Mouse (Mus musculus) lung, embryonic 16.5 days (tissue): ENCODE results near the gene Stxbp3. TPM values are rescaled to one million over a fixed set of nuclear protein-coding genes. Genes with fewer than 3 reads are reported as not detected.
"Not testable (repeated sequence)": the region's sequence is repeated elsewhere in the genome, so short reads cannot be mapped to it uniquely, and the experiment has no call there.

ENCODE experiments used
- ATAC-seq: fragments of 200-750 bp; cut with Nextera tagmentation; 2 replicates; pipeline ENCODE4 v1.8.0; 2017; ENCODE audit warnings: low read depth, mild to moderate bottlenecking, moderate library complexity
- H3K27ac ChIP-seq: fragments of 300-500 bp; sonication (generic); 2 replicates; pipeline ENCODE4 v1.5.1; 2014; ENCODE audit warnings: mild to moderate bottlenecking, control low read depth, low read length
- H3K27me3 ChIP-seq: fragments of 300-500 bp; sonication (generic); 2 replicates; pipeline ENCODE4 v1.6.1; 2014; ENCODE audit warnings: low read depth, low read length, mixed read lengths; ENCODE audit not compliant: control insufficient read depth, insufficient read depth
- H3K36me3 ChIP-seq: fragments of 300-500 bp; sonication (generic); 2 replicates; pipeline ENCODE4 v1.6.1; 2014; ENCODE audit warnings: low read length; ENCODE audit not compliant: control insufficient read depth, insufficient read depth
- H3K4me1 ChIP-seq: fragments of 300-500 bp; sonication (generic); replicated peaks from 2 replicates; pipeline ENCODE4 v1.6.1; 2014; ENCODE audit warnings: low read length, mixed read lengths; ENCODE audit not compliant: control insufficient read depth, insufficient read depth
- H3K4me2 ChIP-seq: fragments of 300-500 bp; sonication (generic); 2 replicates; pipeline ENCODE4 v1.6.1; 2014; ENCODE audit warnings: low read depth, low read length, control low read depth
- H3K4me3 ChIP-seq: fragments of 300-500 bp; sonication (generic); 2 replicates; pipeline ENCODE4 v1.5.1; 2014; ENCODE audit warnings: mild to moderate bottlenecking, low read length, control low read depth
- H3K9ac ChIP-seq: fragments of 300-500 bp; sonication (generic); 2 replicates; pipeline ENCODE4 v1.6.1; 2014; ENCODE audit warnings: low read length, control low read depth
- H3K9me3 ChIP-seq: fragments of 300-500 bp; sonication (generic); 2 replicates; pipeline ENCODE4 v1.6.1; 2016; ENCODE audit warnings: low read length; ENCODE audit not compliant: control insufficient read depth
- WGBS: fragments of 180-500 bp; shearing (Covaris S2); extraction: QIAGEN DNeasy Blood & Tissue Kit; methylation state at CpG from one replicate; pipeline ENCODE4 v1.1.7; 2014; 5-methylcytosine and 5-hydroxymethylcytosine counted together
- polyA plus RNA-seq: library from polyadenylated mRNA; unstranded; fragments of >200 nt; fragmentation: Nextera tagmentation; extraction: Ambion mirVana; gene quantifications from 2 replicates; pipeline ENCODE4 v1.2.1, GENCODE M21; 2015

Stxbp3 gene
- polyA plus RNA-seq, 1 experiment from 2014 or later: 50.7 TPM

DNA sequence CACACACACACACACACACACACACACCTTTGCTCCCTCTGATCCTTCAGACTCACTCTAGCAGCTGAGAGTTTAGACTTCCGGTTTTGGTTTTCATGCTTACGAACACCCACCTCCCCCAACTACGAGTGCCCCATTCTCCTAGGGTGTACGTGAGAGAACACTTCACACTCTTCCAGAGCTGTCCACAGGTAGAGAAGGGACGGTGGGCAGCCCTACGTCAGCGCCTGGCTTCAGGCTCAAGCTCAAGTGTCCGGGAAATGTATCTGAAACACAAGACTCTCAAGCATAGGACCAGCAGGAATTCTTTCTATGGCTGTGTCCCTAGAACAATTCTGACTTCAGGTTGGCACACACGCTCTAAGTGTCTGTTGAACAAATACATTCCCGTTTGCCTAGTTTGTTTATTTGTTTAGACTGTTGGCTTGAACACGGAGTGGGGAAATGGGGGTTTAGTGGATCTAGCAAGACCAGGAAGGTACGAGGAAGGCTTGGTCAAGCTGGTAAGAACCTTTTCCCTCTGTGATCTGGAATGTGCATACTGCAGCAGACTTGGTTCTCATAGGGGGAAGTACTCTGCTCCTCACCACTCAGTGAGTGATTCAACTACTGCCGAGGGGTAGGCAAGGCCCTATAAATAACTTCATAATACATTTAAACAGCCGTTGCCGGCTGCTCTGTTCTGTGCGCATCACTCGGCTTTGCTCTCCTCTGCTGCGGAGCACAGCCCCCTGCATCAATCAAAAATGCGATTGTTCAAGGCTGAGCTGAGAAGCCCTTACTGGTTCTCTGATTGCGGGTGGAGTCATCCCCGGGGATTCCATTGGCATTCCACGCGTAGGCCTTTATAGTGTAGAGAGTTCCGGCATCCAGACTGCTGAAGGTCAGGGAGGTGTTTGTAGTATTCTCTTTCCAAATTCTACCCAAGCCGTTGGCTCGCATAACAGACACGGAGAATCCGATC, 40.5 kb upstream of the Stxbp3 start:
- no peaks in the 10 kb centered on the region for H3K9me3 ChIP-seq
- peaks cover 19% of the 10 kb centered on the region for H3K4me1 ChIP-seq
- 0 out of 2 replicates have a peak overlapping the region, but pooled peaks have one; percentile 15 for H3K4me3 ChIP-seq
- H3K27me3 ChIP-seq: no peaks in the 10 kb centered on the region
- peak overlapping the region; percentile 46 for H3K4me2 ChIP-seq
- no peaks in the 10 kb centered on the region for H3K36me3 ChIP-seq
- WGBS: 26% methylated on average over 28 of the region's 28 CpGs
- H3K27ac ChIP-seq: peak overlapping the region; percentile 86
- ATAC-seq: peak; percentile 83
- peak overlapping the region; percentile 43 for H3K9ac ChIP-seq

- Histone ChIP-seq H3K27ac (no peak overlapping the region), H3K9ac (no peak overlapping the region), H3K36me3 (no peaks in the 10 kb centered on the region), H3K4me3 (no peak overlapping the region), H3K27me3 (no peaks in the 10 kb centered on the region), H3K4me2 (no peak overlapping the region), H3K4me1 (peaks cover 19% of the 10 kb centered on the region), H3K9me3 (no peaks in the 10 kb centered on the region)
- WGBS: 53% methylated on average over 5 of the region's 5 CpGs
- ATAC-seq: no peak
Observed at GRCm38 (mm10) chr3:108879836-108880435, 39.6 kb upstream of the Stxbp3 start.

- WGBS: 23% methylated on average over 2 of the region's 2 CpGs
- Histone ChIP-seq H3K4me2 (no peak overlapping the region), H3K27ac (no peak overlapping the region), H3K4me3 (no peak overlapping the region), H3K9ac (no peak overlapping the region), H3K4me1 (peaks cover 19% of the 10 kb centered on the region), H3K9me3 (no peaks in the 10 kb centered on the region), H3K36me3 (no peaks in the 10 kb centered on the region), H3K27me3 (no peaks in the 10 kb centered on the region)
- ATAC-seq: peak; percentile 27
Observed at GRCm38 (mm10) chr3:108879129-108879528, 38.8 kb upstream of the Stxbp3 start.

DNA sequence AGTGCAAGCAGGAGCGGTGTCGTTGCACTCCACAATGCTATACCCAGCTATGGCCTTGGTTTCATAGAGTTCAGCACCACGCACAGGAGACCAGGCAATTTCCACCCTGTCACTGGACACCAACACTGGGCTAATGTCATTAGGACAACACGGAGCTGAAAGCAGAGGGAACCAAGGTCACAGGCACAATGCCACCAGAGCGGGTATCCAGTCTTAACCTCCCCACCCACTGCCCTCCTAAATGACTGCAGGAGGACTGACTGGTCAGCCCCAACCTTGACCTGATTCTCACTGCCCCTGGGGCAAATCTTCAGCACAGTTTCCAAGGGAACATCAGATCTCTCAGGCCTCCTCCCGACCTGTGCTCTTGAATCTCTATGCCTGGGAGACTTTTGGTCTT, 30.3 kb upstream of the Stxbp3 start:
- WGBS: 76% methylated on average over 6 of the region's 6 CpGs
- H3K9me3 ChIP-seq: no peaks in the 10 kb centered on the region
- H3K27ac ChIP-seq: no peak overlapping the region
- no peaks in the 10 kb centered on the region for H3K36me3 ChIP-seq
- no peaks in the 10 kb centered on the region for H3K4me1 ChIP-seq
- no peak overlapping the region for H3K4me2 ChIP-seq
- no peak overlapping the region for H3K9ac ChIP-seq
- no peak for ATAC-seq
- no peak overlapping the region for H3K4me3 ChIP-seq
- H3K27me3 ChIP-seq: no peaks in the 10 kb centered on the region

- Histone ChIP-seq H3K27ac (no peak overlapping the region), H3K4me1 (no peaks in the 10 kb centered on the region), H3K27me3 (no peaks in the 10 kb centered on the region), H3K9me3 (no peaks in the 10 kb centered on the region), H3K9ac (no peak overlapping the region), H3K4me2 (no peak overlapping the region), H3K4me3 (no peak overlapping the region), H3K36me3 (no peaks in the 10 kb centered on the region)
- 88% methylated on average over 3 of the region's 3 CpGs for whole genome bisulfite sequencing
- no peak for ATAC-seq
Observed at GRCm38 (mm10) chr3:108867449-108867848, 27.1 kb upstream of the Stxbp3 start.

GRCm38 (mm10) chr3:108865676-108866075, 25.4 kb upstream of the Stxbp3 start:
- 83% methylated on average over 3 of the region's 3 CpGs for WGBS
- Histone ChIP-seq H3K4me2 (no peak overlapping the region), H3K4me1 (no peaks in the 10 kb centered on the region), H3K9ac (no peak overlapping the region), H3K27ac (no peak overlapping the region), H3K36me3 (no peaks in the 10 kb centered on the region), H3K4me3 (no peak overlapping the region), H3K9me3 (no peaks in the 10 kb centered on the region), H3K27me3 (no peaks in the 10 kb centered on the region)
- ATAC-seq: no peak

GRCm38 (mm10) chr3:108865129-108865528, 24.8 kb upstream of the Stxbp3 start:
- no peak for ATAC-seq
- Histone ChIP-seq H3K27ac (no peak overlapping the region), H3K36me3 (no peaks in the 10 kb centered on the region), H3K4me3 (no peak overlapping the region), H3K4me2 (no peak overlapping the region), H3K4me1 (no peaks in the 10 kb centered on the region), H3K9me3 (no peaks in the 10 kb centered on the region), H3K27me3 (no peaks in the 10 kb centered on the region), H3K9ac (no peak overlapping the region)
- 34% methylated on average over 3 of the region's 3 CpGs for WGBS

GRCm38 (mm10) chr3:108863091-108863490, 22.8 kb upstream of the Stxbp3 start:
- H3K4me2 ChIP-seq: no peak overlapping the region
- no peak overlapping the region for H3K9ac ChIP-seq
- ATAC-seq: no peak
- no peaks in the 10 kb centered on the region for H3K36me3 ChIP-seq
- no peak overlapping the region for H3K4me3 ChIP-seq
- peaks cover 11% of the 10 kb centered on the region for H3K4me1 ChIP-seq
- 70% methylated on average over 10 of the region's 10 CpGs for WGBS
- no peaks in the 10 kb centered on the region for H3K27me3 ChIP-seq
- no peak overlapping the region for H3K27ac ChIP-seq
- no peaks in the 10 kb centered on the region for H3K9me3 ChIP-seq

- H3K36me3 ChIP-seq, H3K9ac ChIP-seq, H3K9me3 ChIP-seq, H3K4me3 ChIP-seq, H3K27me3 ChIP-seq, ATAC-seq, H3K27ac ChIP-seq, H3K4me2 ChIP-seq: not testable (repeated sequence)
- peaks cover 15% of the 10 kb centered on the region for H3K4me1 ChIP-seq
- 70% methylated on average over 4 of the region's 4 CpGs for WGBS
Observed at GRCm38 (mm10) chr3:108862282-108862681, 22.0 kb upstream of the Stxbp3 start.
